Mouse (Mus musculus) ES-E14 (cell line): ENCODE measurements around the gene Zfp948.

ENCODE experiments used
- CHD2 ChIP-seq: IDR thresholded peaks from 2 replicates; pipeline ENCODE4 v1.6.1; 2014; ENCODE audit warnings: mild to moderate bottlenecking, low read depth, low read length, inconsistent platforms
- HCFC1 ChIP-seq: IDR thresholded peaks from 2 replicates; pipeline ENCODE4 v1.6.1; 2012; ENCODE audit warnings: low read length, inconsistent platforms, borderline replicate concordance; ENCODE audit not compliant: insufficient read depth
- MAFK ChIP-seq: IDR thresholded peaks from 2 replicates; pipeline ENCODE4 v1.6.1; 2014; ENCODE audit warnings: mild to moderate bottlenecking, low read depth, low read length, inconsistent platforms; ENCODE audit not compliant: insufficient read depth
- ZC3H11A ChIP-seq: IDR thresholded peaks from 2 replicates; pipeline ENCODE4 v1.6.1; 2012; ENCODE audit warnings: low read depth, mild to moderate bottlenecking, inconsistent platforms, low read length, borderline replicate concordance
- ZNF384 ChIP-seq: IDR thresholded peaks from 2 replicates; pipeline ENCODE4 v1.6.1; 2012; ENCODE audit warnings: low read depth, low read length, inconsistent platforms

DNA sequence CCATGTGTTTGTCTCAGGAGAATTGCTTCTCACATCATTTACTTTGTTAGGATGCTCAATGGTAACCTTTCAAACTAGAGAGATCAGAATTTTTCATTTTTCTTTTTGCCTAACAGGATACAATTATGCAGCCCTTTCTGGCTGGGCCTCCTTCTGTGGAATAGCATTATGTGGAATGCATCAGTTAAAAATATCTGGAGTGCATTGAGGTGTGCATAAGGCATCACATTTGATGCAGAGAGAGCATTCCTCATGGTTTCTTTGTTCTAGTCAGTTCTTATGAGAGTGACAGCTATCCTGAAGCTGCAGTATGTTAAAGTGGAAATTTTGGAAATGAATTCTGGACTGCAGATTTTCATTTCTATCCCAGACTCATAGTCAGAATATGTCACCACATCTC is 40.5 kb upstream of the Zfp948 start:
- TF ChIP-seq ZC3H11A = no peak
- no peak for TF ChIP-seq MAFK
- TF ChIP-seq ZNF384 = no peak
- no peak for TF ChIP-seq CHD2
- no peak for TF ChIP-seq HCFC1
